Mouse (Mus musculus): ENCODE results near the gene Clspn.
"Not testable (repeated sequence)": the region's sequence is repeated elsewhere in the genome, so short reads cannot be mapped to it uniquely, and the experiment has no call there.

The Clspn gene

GRCm38 (mm10) chr4:126556809-126557711 is at the start of gene Clspn:
TSS of gene Clspn (plus strand) at chr4:126556935.
- peak; percentile 80 for DNase-seq

GRCm38 (mm10) chr4:126508110-126508899 is 48.4 kb upstream of the Clspn start:
- no peak for DNase-seq

GRCm38 (mm10) chr4:126509072-126509471 is 47.7 kb upstream of the Clspn start:
- DNase-seq: no peak

GRCm38 (mm10) chr4:126511013-126511412 is 45.7 kb upstream of the Clspn start:
- no peak for DNase-seq

- no peak for DNase-seq
These were observed 44.2 kb upstream of the Clspn start for GRCm38 (mm10) chr4:126512308-126513066.

- DNase-seq: no peak
These were observed 30.6 kb upstream of the Clspn start for GRCm38 (mm10) chr4:126526164-126526563.

- no peak for DNase-seq
These were observed 29.9 kb upstream of the Clspn start for GRCm38 (mm10) chr4:126526828-126527227.

- DNase-seq: no peak
These were observed 24.4 kb upstream of the Clspn start for GRCm38 (mm10) chr4:126532292-126532691.

- peak; percentile 58 for DNase-seq
These were observed 23.7 kb upstream of the Clspn start, which contains the start of gene Ago4 for GRCm38 (mm10) chr4:126532827-126533728. TSS of gene Ago4 (minus strand) at chr4:126533472.

- no peak for DNase-seq
These were observed 23.0 kb upstream of the Clspn start for GRCm38 (mm10) chr4:126533729-126534070.

- not testable (repeated sequence) for DNase-seq
These were observed 21.1 kb upstream of the Clspn start for GRCm38 (mm10) chr4:126535631-126536030.

GRCm38 (mm10) chr4:126536865-126537264 is 19.9 kb upstream of the Clspn start:
- DNase-seq: no peak

- DNase-seq: no peak
These were observed 16.2 kb upstream of the Clspn start for GRCm38 (mm10) chr4:126540487-126541071.

GRCm38 (mm10) chr4:126542838-126543237 is 13.9 kb upstream of the Clspn start:
- no peak for DNase-seq

- DNase-seq: no peak
These were observed 11.7 kb upstream of the Clspn start for GRCm38 (mm10) chr4:126545016-126545415.

- DNase-seq: no peak
These were observed 11.0 kb upstream of the Clspn start for GRCm38 (mm10) chr4:126545703-126546102.

- no peak for DNase-seq
These were observed 10.6 kb upstream of the Clspn start for GRCm38 (mm10) chr4:126546183-126546582.

- DNase-seq: no peak
These were observed 4.6 kb upstream of the Clspn start for GRCm38 (mm10) chr4:126552136-126552535.

- peak; percentile 50 for DNase-seq
These were observed 3.6 kb upstream of the Clspn start for GRCm38 (mm10) chr4:126553105-126553504.

- DNase-seq: no peak
These were observed 3.0 kb upstream of the Clspn start for GRCm38 (mm10) chr4:126553685-126554084.

GRCm38 (mm10) chr4:126554462-126554861 is 2.3 kb upstream of the Clspn start:
- no peak for DNase-seq

- no peak for DNase-seq
These were observed 7.1 kb downstream of the Clspn start for GRCm38 (mm10) chr4:126563798-126564197.
